Mouse (Mus musculus): Measurements from ENCODE around the gene Zfp114. TPM values are rescaled to one million over a fixed set of nuclear protein-coding genes. Genes with fewer than 3 reads are reported as not detected.

The Zfp114 gene
- polyA plus RNA-seq, 1 experiment, result not detected

DNA sequence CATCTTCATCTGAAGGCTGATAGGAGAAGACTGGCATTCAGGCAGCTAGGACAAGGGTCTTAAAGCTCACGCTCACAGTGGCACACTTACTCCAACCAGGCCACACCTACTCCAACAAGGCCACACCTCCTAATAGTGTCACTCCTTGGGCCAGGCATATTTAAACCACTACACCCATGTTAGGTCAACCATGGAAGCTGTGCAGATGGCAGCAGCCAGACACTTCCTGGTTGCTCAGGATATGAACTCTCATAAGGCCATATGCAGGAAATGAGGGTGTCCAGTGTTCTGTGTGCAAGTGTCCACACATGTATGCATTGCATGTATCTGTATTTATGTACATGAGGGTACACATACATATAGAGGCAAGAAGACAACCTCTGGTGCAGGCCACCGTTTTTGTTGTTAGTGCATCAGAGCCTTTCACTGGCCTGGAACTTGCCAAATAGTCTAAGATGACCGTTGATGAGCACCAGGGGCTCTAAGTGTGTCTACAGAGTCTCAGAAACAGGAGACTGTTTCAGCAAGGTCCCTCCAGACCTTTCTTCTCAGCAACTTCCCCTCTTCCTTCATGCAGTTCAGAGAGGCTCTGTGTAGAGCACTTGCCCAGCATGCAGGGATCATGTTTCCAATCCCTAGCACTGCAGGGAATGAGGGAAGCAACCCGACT, 14.2 kb downstream of the Zfp114 start:
- TF ChIP-seq POLR2A (IDR thresholded peaks at IDR 0.05; ENCODE audit: insufficient read depth, low read depth, low read length) (no peak), CTCF (IDR thresholded peaks at IDR 0.05; ENCODE audit: insufficient read depth, low read depth, low read length) (no peak)
- Histone ChIP-seq H3K4me3 (ENCODE audit: insufficient read depth, low read depth, low read length) (no peak overlapping the region), H3K27ac (ENCODE audit: insufficient read depth, low read depth, low read length) (no peak overlapping the region), H3K4me1 (ENCODE audit: control insufficient read depth, insufficient read depth, low read length) (no peaks in the 10 kb centered on the region)
- WGBS, result 64% methylated on average over 4 of the region's 4 CpGs

GRCm38 (mm10) chr7:24189571-24189944, 14.7 kb downstream of the Zfp114 start:
- Histone ChIP-seq H3K4me1 (ENCODE audit: control insufficient read depth, insufficient read depth, low read length) (no peaks in the 10 kb centered on the region), H3K4me3 (ENCODE audit: insufficient read depth, low read depth, low read length) (no peak overlapping the region), H3K27ac (ENCODE audit: insufficient read depth, low read depth, low read length) (no peak overlapping the region)
- TF ChIP-seq POLR2A (IDR thresholded peaks at IDR 0.05; ENCODE audit: insufficient read depth, low read depth, low read length) (no peak), CTCF (IDR thresholded peaks at IDR 0.05; ENCODE audit: insufficient read depth, low read depth, low read length) (no peak)
- WGBS, result 74% methylated on average over 5 of the region's 5 CpGs

DNA sequence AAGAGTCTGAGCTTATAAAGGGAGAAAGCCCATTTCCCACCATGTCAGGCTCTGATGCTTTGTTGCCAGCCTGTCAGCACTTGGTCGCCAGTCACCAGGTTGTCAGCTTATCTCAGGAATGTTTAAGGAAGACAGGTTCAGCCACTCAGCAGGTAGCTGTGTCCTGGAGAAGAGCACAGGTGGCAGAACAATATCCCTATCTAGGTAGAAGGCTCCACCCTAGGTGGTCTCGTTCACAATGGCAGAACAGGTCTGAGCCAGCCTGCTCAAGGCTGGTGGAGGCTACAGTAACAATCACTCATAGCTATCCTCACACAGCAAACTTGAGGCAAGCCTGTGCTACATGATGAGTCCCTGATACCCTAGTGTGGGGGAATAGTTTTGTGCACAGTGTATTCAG, 16.5 kb downstream of the Zfp114 start:
- no peak overlapping the region for H3K27ac ChIP-seq (ENCODE audit: insufficient read depth, low read depth, low read length)
- H3K4me3 ChIP-seq (ENCODE audit: insufficient read depth, low read depth, low read length), result no peak overlapping the region
- 92% methylated on average over 2 of the region's 2 CpGs for WGBS
- H3K4me1 ChIP-seq (ENCODE audit: control insufficient read depth, insufficient read depth, low read length), result no peaks in the 10 kb centered on the region
- TF ChIP-seq CTCF (IDR thresholded peaks at IDR 0.05; ENCODE audit: insufficient read depth, low read depth, low read length), result no peak
- TF ChIP-seq POLR2A (IDR thresholded peaks at IDR 0.05; ENCODE audit: insufficient read depth, low read depth, low read length), result no peak

DNA sequence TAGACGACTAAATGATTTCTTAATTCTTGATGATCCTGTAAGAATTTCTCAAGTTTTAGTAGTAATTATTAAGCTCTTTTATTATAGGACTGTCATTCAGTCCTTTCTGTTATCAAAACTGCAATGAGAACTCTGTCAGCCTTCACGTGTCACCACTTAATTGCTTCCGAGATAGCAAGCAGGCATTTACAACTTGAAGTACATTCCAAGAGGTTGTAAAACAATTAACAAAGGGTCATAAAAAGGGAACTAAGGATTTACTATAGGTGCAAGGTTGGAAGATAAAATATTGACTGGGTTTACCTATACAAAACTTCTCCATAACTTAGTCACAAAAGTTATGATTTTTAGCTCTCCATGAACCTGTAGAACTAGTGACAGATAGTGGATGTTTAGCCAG, 18.3 kb downstream of the Zfp114 start:
- no peak for TF ChIP-seq POLR2A (IDR thresholded peaks at IDR 0.05; ENCODE audit: insufficient read depth, low read depth, low read length)
- TF ChIP-seq CTCF (IDR thresholded peaks at IDR 0.05; ENCODE audit: insufficient read depth, low read depth, low read length), result no peak
- H3K4me1 ChIP-seq (ENCODE audit: control insufficient read depth, insufficient read depth, low read length), result no peaks in the 10 kb centered on the region
- WGBS, result 96% methylated on average over 3 of the region's 3 CpGs
- no peak overlapping the region for H3K4me3 ChIP-seq (ENCODE audit: insufficient read depth, low read depth, low read length)
- no peak overlapping the region for H3K27ac ChIP-seq (ENCODE audit: insufficient read depth, low read depth, low read length)

- 91% methylated on average over 4 of the region's 4 CpGs for WGBS
- Histone ChIP-seq H3K4me1 (ENCODE audit: control insufficient read depth, insufficient read depth, low read length) (no peaks in the 10 kb centered on the region), H3K27ac (ENCODE audit: insufficient read depth, low read depth, low read length) (no peak overlapping the region), H3K4me3 (ENCODE audit: insufficient read depth, low read depth, low read length) (no peak overlapping the region)
- TF ChIP-seq CTCF (IDR thresholded peaks at IDR 0.05; ENCODE audit: insufficient read depth, low read depth, low read length) (no peak), POLR2A (IDR thresholded peaks at IDR 0.05; ENCODE audit: insufficient read depth, low read depth, low read length) (no peak)
Measured at GRCm38 (mm10) chr7:24196961-24197360, 22.1 kb downstream of the Zfp114 start.

DNA sequence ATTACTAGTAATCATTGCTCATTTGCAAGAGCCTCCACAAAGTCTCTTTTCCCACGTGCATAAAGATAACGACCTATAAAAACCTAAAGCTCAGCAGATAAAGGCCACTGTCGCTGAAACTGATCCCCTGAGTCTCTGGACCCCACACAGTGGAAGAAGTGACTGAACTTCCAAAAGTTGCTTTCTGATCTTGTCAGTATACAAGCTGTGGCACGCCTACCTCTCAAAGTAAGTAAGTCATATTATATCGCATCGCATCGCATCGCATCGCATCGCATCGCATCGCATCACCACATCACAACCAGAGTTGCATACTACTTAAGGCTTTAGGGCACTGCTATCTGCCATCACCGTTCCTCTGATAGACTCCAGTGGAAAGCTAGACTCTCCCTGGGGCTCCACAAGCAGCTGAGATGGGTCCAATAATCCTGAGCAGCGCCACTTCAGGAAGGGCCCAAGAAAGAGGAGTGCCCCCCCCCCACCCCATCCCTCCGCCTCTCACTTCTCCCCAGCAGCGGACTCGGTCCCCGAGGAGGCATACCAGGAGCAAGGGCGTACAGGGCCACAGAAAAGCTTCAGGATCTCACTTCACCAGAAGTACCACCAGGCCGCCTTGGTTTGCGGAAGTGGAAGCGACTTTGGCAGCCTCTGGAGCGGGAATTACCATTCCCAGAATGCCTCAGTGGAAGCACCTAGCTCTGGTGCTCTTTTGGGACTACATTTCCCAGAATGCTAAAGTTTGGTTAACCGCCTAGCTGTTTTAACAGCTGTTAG, 32.8 kb downstream of the Zfp114 start:
- TF ChIP-seq CTCF (IDR thresholded peaks at IDR 0.05; ENCODE audit: insufficient read depth, low read depth, low read length) (no peak), POLR2A (IDR thresholded peaks at IDR 0.05; ENCODE audit: insufficient read depth, low read depth, low read length) (peak; percentile 48; the same call in 1 of the 2 replicates)
- H3K4me1 ChIP-seq (ENCODE audit: control insufficient read depth, insufficient read depth, low read length), result peaks cover 2% of the 10 kb centered on the region; the same call in 1 of the 2 replicates
- peak overlapping the region; percentile 77 for H3K4me3 ChIP-seq (ENCODE audit: insufficient read depth, low read depth, low read length)
- WGBS, result 9% methylated on average over 24 of the region's 24 CpGs
- no peak overlapping the region for H3K27ac ChIP-seq (ENCODE audit: insufficient read depth, low read depth, low read length)

- Histone ChIP-seq H3K4me3 (ENCODE audit: insufficient read depth, low read depth, low read length) (no peak overlapping the region), H3K27ac (ENCODE audit: insufficient read depth, low read depth, low read length) (no peak overlapping the region), H3K4me1 (ENCODE audit: control insufficient read depth, insufficient read depth, low read length) (peaks cover 2% of the 10 kb centered on the region; the same call in 1 of the 2 replicates)
- WGBS, result 56% methylated on average over 7 of the region's 7 CpGs
- TF ChIP-seq CTCF (IDR thresholded peaks at IDR 0.05; ENCODE audit: insufficient read depth, low read depth, low read length) (no peak), POLR2A (IDR thresholded peaks at IDR 0.05; ENCODE audit: insufficient read depth, low read depth, low read length) (no peak)
Measured at GRCm38 (mm10) chr7:24208282-24208886, 33.5 kb downstream of the Zfp114 start.

DNA sequence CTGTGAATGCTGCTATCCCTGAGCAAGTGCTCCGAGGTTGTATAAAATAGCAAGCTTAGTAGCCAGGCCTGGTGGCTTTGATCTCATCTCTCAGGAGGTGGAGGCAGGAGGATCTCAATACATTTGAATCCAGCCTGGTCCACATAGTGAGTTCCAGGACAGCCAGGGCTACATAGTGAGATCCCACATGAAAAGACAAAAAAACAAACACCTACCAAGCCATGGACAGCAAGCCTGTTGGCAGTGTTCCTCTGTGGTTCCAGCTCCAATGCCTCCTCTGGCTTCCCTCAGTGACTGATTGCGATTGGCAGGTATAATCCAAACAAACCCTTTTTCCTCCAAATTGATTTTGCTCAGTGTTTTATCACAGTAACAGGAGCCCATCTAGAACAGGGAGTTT, 35.4 kb downstream of the Zfp114 start:
- no peak for TF ChIP-seq POLR2A (IDR thresholded peaks at IDR 0.05; ENCODE audit: insufficient read depth, low read depth, low read length)
- TF ChIP-seq CTCF (IDR thresholded peaks at IDR 0.05; ENCODE audit: insufficient read depth, low read depth, low read length), result no peak
- Histone ChIP-seq H3K4me3 (ENCODE audit: insufficient read depth, low read depth, low read length) (no peak overlapping the region), H3K4me1 (ENCODE audit: control insufficient read depth, insufficient read depth, low read length) (peaks cover 2% of the 10 kb centered on the region; the same call in 1 of the 2 replicates), H3K27ac (ENCODE audit: insufficient read depth, low read depth, low read length) (no peak overlapping the region)
- 72% methylated on average over 2 of the region's 2 CpGs for WGBS

- H3K27ac ChIP-seq (ENCODE audit: insufficient read depth, low read depth, low read length), result no peak within 1 kb of the TSS
- WGBS, result 81% methylated on average over 5 of the region's 5 CpGs
- TF ChIP-seq CTCF (IDR thresholded peaks at IDR 0.05; ENCODE audit: insufficient read depth, low read depth, low read length), result no peak
- no peak for TF ChIP-seq POLR2A (IDR thresholded peaks at IDR 0.05; ENCODE audit: insufficient read depth, low read depth, low read length)
- no peak within 1 kb of the TSS for H3K4me3 ChIP-seq (ENCODE audit: insufficient read depth, low read depth, low read length)
- 0 out of 2 replicates have a peak, but pooled peaks cover 2% of the 10 kb centered on the region for H3K4me1 ChIP-seq (ENCODE audit: control insufficient read depth, insufficient read depth, low read length)
Measured at GRCm38 (mm10) chr7:24211343-24211742, 36.5 kb downstream of the Zfp114 start, which contains the start of gene Zfp111. Zfp111 (minus strand) TSS chr7:24211443.

Other genes starting within 250 kb of the Zfp114 start
- gene Vmn1r179, start 248.1 kb upstream of the Zfp114 start, polyA plus RNA-seq (2012; ENCODE audit: insufficient read depth, insufficient read length, low replicate concordance, missing spikeins), result not detected in 2 replicates
- gene Vmn1r180, start 224.4 kb upstream of the Zfp114 start, polyA plus RNA-seq (2012; ENCODE audit: insufficient read depth, insufficient read length, low replicate concordance, missing spikeins), result not detected in 2 replicates
- not detected in 2 replicates for gene Vmn1r181, start 200.4 kb upstream of the Zfp114 start, polyA plus RNA-seq (2012; ENCODE audit: insufficient read depth, insufficient read length, low replicate concordance, missing spikeins)
- not detected in 2 replicates for gene V1rd19, start 173.4 kb upstream of the Zfp114 start, polyA plus RNA-seq (2012; ENCODE audit: insufficient read depth, insufficient read length, low replicate concordance, missing spikeins)
- gene Vmn1r183, start 121.8 kb upstream of the Zfp114 start, polyA plus RNA-seq (2012; ENCODE audit: insufficient read depth, insufficient read length, low replicate concordance, missing spikeins), result not detected in 2 replicates
- gene Zfp180, start 93.1 kb upstream of the Zfp114 start, polyA plus RNA-seq (2012; ENCODE audit: insufficient read depth, insufficient read length, low replicate concordance, missing spikeins), result not detected in 2 replicates
- gene Zfp112, start 62.7 kb upstream of the Zfp114 start, polyA plus RNA-seq (2012; ENCODE audit: insufficient read depth, insufficient read length, low replicate concordance, missing spikeins), result not detected in 2 replicates
- not detected in 2 replicates for gene Zfp235, start 40.9 kb upstream of the Zfp114 start, polyA plus RNA-seq (2012; ENCODE audit: insufficient read depth, insufficient read length, low replicate concordance, missing spikeins)
- gene Zfp111, start 36.4 kb downstream of the Zfp114 start, polyA plus RNA-seq (2012; ENCODE audit: insufficient read depth, insufficient read length, low replicate concordance, missing spikeins), result not detected in 2 replicates
- not detected in 2 replicates for gene Zfp109, start 62.5 kb downstream of the Zfp114 start, polyA plus RNA-seq (2012; ENCODE audit: insufficient read depth, insufficient read length, low replicate concordance, missing spikeins)
- not detected in 2 replicates for gene Zfp108, start 79.7 kb downstream of the Zfp114 start, polyA plus RNA-seq (2012; ENCODE audit: insufficient read depth, insufficient read length, low replicate concordance, missing spikeins)
- not detected in 2 replicates for gene Zfp93, start 95.4 kb downstream of the Zfp114 start, polyA plus RNA-seq (2012; ENCODE audit: insufficient read depth, insufficient read length, low replicate concordance, missing spikeins)
- not detected in 2 replicates for gene Zfp61, start 126.2 kb downstream of the Zfp114 start, polyA plus RNA-seq (2012; ENCODE audit: insufficient read depth, insufficient read length, low replicate concordance, missing spikeins)
- gene Zfp94, start 141.6 kb downstream of the Zfp114 start, polyA plus RNA-seq (2012; ENCODE audit: insufficient read depth, insufficient read length, low replicate concordance, missing spikeins), result not detected in 2 replicates
- gene Tescl, start 158.9 kb downstream of the Zfp114 start, polyA plus RNA-seq (2012; ENCODE audit: insufficient read depth, insufficient read length, low replicate concordance, missing spikeins), result not detected in 2 replicates
- not detected in 2 replicates for gene Lypd5, start 174.1 kb downstream of the Zfp114 start, polyA plus RNA-seq (2012; ENCODE audit: insufficient read depth, insufficient read length, low replicate concordance, missing spikeins)
- gene Kcnn4, start 195.2 kb downstream of the Zfp114 start, polyA plus RNA-seq (2012; ENCODE audit: insufficient read depth, insufficient read length, low replicate concordance, missing spikeins), result not detected in 2 replicates
- not detected in 2 replicates for gene Smg9, start 224.6 kb downstream of the Zfp114 start, polyA plus RNA-seq (2012; ENCODE audit: insufficient read depth, insufficient read length, low replicate concordance, missing spikeins)